Mouse (Mus musculus) brain, embryonic 14.5 days (tissue): ENCODE results near the gene Nudcd3.

Experiments
- CTCF ChIP-seq: fragments of 200-500 bp; IDR thresholded peaks from 2 replicates; pipeline ENCODE4 v1.5.1; 2012; ENCODE audit warnings: inconsistent platforms, mild to moderate bottlenecking, moderate library complexity, borderline replicate concordance; ENCODE audit not compliant: insufficient read depth, insufficient read length; ENCODE audit errors: extremely low read depth
- POLR2A ChIP-seq: fragments of 200-500 bp; IDR thresholded peaks from 2 replicates; pipeline ENCODE4 v1.6.1; 2012; ENCODE audit warnings: mild to moderate bottlenecking, inconsistent platforms, borderline replicate concordance; ENCODE audit not compliant: poor library complexity, insufficient read depth, insufficient read length, severe bottlenecking; ENCODE audit errors: extremely low read depth

- no peak for TF ChIP-seq POLR2A
- no peak for TF ChIP-seq CTCF
These were observed 40.4 kb downstream of the Nudcd3 start for GRCm38 (mm10) chr11:6159704-6160275.
